Mouse (Mus musculus): ENCODE results near the gene Tprgl.

GRCm38 (mm10) chr4:154170506-154171150 lies 10.2 kb upstream of the Tprgl start, which contains the start of gene Megf6:
- TF ChIP-seq E2F4 (IDR thresholded peaks at IDR 0.05; ENCODE audit: insufficient read depth) (no peak), REST (IDR thresholded peaks at IDR 0.05; ENCODE audit: insufficient read depth, insufficient read length) (no peak), POLR2A (IDR thresholded peaks at IDR 0.05; ENCODE audit: insufficient read length, low read depth) (no peak), MYOD1 (IDR thresholded peaks at IDR 0.05; ENCODE audit: control insufficient read depth in 1 of 3, insufficient read length in 2 of 3, low read depth in 2 of 3) (no peak), USF1 (IDR thresholded peaks at IDR 0.05; ENCODE audit: low read depth) (no peak), MAX (IDR thresholded peaks at IDR 0.05; ENCODE audit: low read depth) (no peak), TCF12 (IDR thresholded peaks at IDR 0.05; ENCODE audit: insufficient read depth, poor library complexity, severe bottlenecking) (no peak), TCF3 (IDR thresholded peaks at IDR 0.05; ENCODE audit: insufficient read length, low read depth) (no peak), SRF (IDR thresholded peaks at IDR 0.05; ENCODE audit: control insufficient read depth, insufficient read length, low read depth) (no peak), CEBPB (IDR thresholded peaks at IDR 0.05; ENCODE audit: insufficient read depth, poor library complexity, severe bottlenecking) (no peak), POLR2AphosphoS2 (IDR thresholded peaks at IDR 0.05; ENCODE audit: insufficient read length, low read depth) (no peak), MYOG (IDR thresholded peaks at IDR 0.05; ENCODE audit: control insufficient read depth in 1 of 3, insufficient read depth in 1 of 3, insufficient read length in 2 of 3, low read depth in 2 of 3) (no peak)
